Mouse (Mus musculus) heart, postnatal 0 days (tissue): ENCODE results near the gene Snrnp40.

Experiments used
- CTCF ChIP-seq: IDR thresholded peaks from 2 replicates; pipeline ENCODE4 v1.5.1; 2016; ENCODE audit warnings: antibody characterized with exemption, control low read depth, low read depth
- EP300 ChIP-seq: IDR thresholded peaks from 2 replicates; pipeline ENCODE4 v1.6.1; 2016; ENCODE audit warnings: antibody characterized with exemption, low read depth

DNA sequence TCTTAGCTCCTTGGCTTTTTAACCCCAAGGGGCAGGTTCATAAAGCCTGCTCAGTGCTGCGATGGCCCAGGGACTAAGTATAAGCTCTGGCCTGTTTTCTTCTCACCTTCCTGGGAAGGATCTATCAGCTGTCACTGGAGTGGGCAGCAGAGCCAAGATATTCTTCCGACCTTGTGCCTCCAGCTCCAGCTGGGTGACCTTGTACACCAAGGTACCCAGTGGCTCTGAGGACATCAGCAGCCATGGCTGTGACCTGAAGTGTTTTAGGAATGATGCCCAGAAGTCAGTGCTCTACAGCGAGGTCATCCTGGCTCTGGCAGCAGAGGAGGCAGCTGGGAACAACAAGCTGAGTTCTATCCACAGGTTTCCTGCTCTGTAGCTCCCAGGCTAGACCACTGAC lies 47.4 kb upstream of the Snrnp40 start:
- TF ChIP-seq CTCF: no peak
- no peak for TF ChIP-seq EP300
